Comparison of ENCODE assay signal across 10 mouse cellular contexts in genomic region chr1:60861431-60861830, GRCm38 (mm10). TPM values are rescaled to one million over a fixed set of nuclear protein-coding genes. Genes with fewer than 3 reads are reported as not detected.
DNase-seq lines count a peak whose midpoint lies in the region; ATAC-seq and TF ChIP-seq lines count a peak whose summit lies in the region.
"Had no signal": no experiment of that assay in that cellular context is flagged by ENCODE, and none has a peak within 500 bp of the region (broad histone marks: within the 10 kb centered on the region; RNA-seq: fewer than 3 reads in every experiment).

No protein-coding gene starts in this region.

- no peak overlapping the region for H3K9ac ChIP-seq in heart, postnatal 0 days (replicated peaks; ENCODE audit: low read depth, low read length)
- H3K9ac ChIP-seq in heart, embryonic 11.5 days (ENCODE audit: low read depth, low read length): no peak overlapping the region
- H3K9ac ChIP-seq in forebrain, embryonic 14.5 days (ENCODE audit: low read length): peak overlapping the region; percentile 10; the same call in 1 of the 2 replicates
- H3K9ac ChIP-seq in midbrain, embryonic 15.5 days: peak overlapping the region; percentile 48
- H3K9ac ChIP-seq: limb, embryonic 12.5 days; stomach, embryonic 15.5 days had no signal

- TF ChIP-seq CTCF in heart, postnatal 0 days (IDR thresholded peaks at IDR 0.05; ENCODE audit: low read depth): no peak
- no peak for TF ChIP-seq CTCF in brain, embryonic 14.5 days (IDR thresholded peaks at IDR 0.05; ENCODE audit: borderline replicate concordance, extremely low read depth, insufficient read depth, insufficient read length)

- no peaks in the 10 kb centered on the region for H3K9me3 ChIP-seq in heart, postnatal 0 days (replicated peaks; ENCODE audit: control insufficient read depth, low read length)
- no peaks in the 10 kb centered on the region for H3K9me3 ChIP-seq in heart, embryonic 11.5 days (replicated peaks; ENCODE audit: control insufficient read depth, low read length)
- H3K9me3 ChIP-seq in forebrain, embryonic 14.5 days (replicated peaks; ENCODE audit: control insufficient read depth, low read length): no peaks in the 10 kb centered on the region
- no peaks in the 10 kb centered on the region for H3K9me3 ChIP-seq in midbrain, embryonic 15.5 days
- H3K9me3 ChIP-seq: limb, embryonic 12.5 days; stomach, embryonic 15.5 days had no signal

- TF ChIP-seq POLR2A in brain, embryonic 14.5 days (IDR thresholded peaks at IDR 0.05; ENCODE audit: borderline replicate concordance, extremely low read depth, insufficient read depth, insufficient read length, poor library complexity, severe bottlenecking): no peak

- WGBS in heart, postnatal 0 days: 64% methylated on average over 5 of the region's 5 CpGs
- 67% methylated on average over 5 of the region's 5 CpGs for WGBS in heart, embryonic 11.5 days (ENCODE audit: insufficient replicate concordance)
- 71% methylated on average over 5 of the region's 5 CpGs for WGBS in forebrain, embryonic 14.5 days
- WGBS in midbrain, embryonic 15.5 days: 27% methylated on average over 5 of the region's 5 CpGs

- TF ChIP-seq EP300 in heart, postnatal 0 days (IDR thresholded peaks at IDR 0.05; ENCODE audit: low read depth): no peak

- ATAC-seq in heart, postnatal 0 days (ENCODE audit: insufficient read depth, low read depth): no peak
- no peak for ATAC-seq in heart, embryonic 11.5 days (replicated peaks; ENCODE audit: insufficient number of reproducible peaks, low FRiP score, low TSS enrichment)
- ATAC-seq in forebrain, embryonic 14.5 days: peak; percentile 22; the same call in 1 of the 2 replicates
- peak; percentile 57 for ATAC-seq in midbrain, embryonic 15.5 days (replicated peaks)
- ATAC-seq in erythroblast, adult 5-6 weeks (replicated peaks; ENCODE audit: low FRiP score, poor library complexity, severe bottlenecking): no peak

- peaks cover 15% of the 10 kb centered on the region for H3K4me1 ChIP-seq in heart, postnatal 0 days (ENCODE audit: control insufficient read depth, insufficient read depth)
- H3K4me1 ChIP-seq in heart, embryonic 11.5 days (ENCODE audit: control insufficient read depth, insufficient read depth, low read length): peaks cover 11% of the 10 kb centered on the region
- no peaks in the 10 kb centered on the region for H3K4me1 ChIP-seq in forebrain, embryonic 14.5 days (ENCODE audit: control insufficient read depth, insufficient read depth, low read length)
- H3K4me1 ChIP-seq in midbrain, embryonic 15.5 days: peaks cover 15% of the 10 kb centered on the region

- no peak overlapping the region for H3K4me3 ChIP-seq in heart, postnatal 0 days (ENCODE audit: low read depth, low read length)
- H3K4me3 ChIP-seq in heart, embryonic 11.5 days (ENCODE audit: low read depth, low read length): no peak overlapping the region
- no peak overlapping the region for H3K4me3 ChIP-seq in forebrain, embryonic 14.5 days (ENCODE audit: low read depth, low read length)
- peak overlapping the region; percentile 24 for H3K4me3 ChIP-seq in midbrain, embryonic 15.5 days
- H3K4me3 ChIP-seq: limb, embryonic 12.5 days; stomach, embryonic 15.5 days had no signal

- peak overlapping the region; percentile 33; the same call in 1 of the 2 replicates for H3K4me2 ChIP-seq in heart, postnatal 0 days (ENCODE audit: low read depth, low read length)
- no peak overlapping the region for H3K4me2 ChIP-seq in heart, embryonic 11.5 days
- peak overlapping the region; percentile 36; the same call in 1 of the 2 replicates for H3K4me2 ChIP-seq in forebrain, embryonic 14.5 days (ENCODE audit: low read length)
- H3K4me2 ChIP-seq in midbrain, embryonic 15.5 days: peak overlapping the region; percentile 48
- H3K4me2 ChIP-seq: limb, embryonic 12.5 days had no signal

- peak overlapping the region; percentile 87 for H3K27ac ChIP-seq in heart, postnatal 0 days (ENCODE audit: low read depth)
- H3K27ac ChIP-seq in heart, embryonic 11.5 days (ENCODE audit: low read depth, low read length): no peak overlapping the region
- peak overlapping the region; percentile 57 for H3K27ac ChIP-seq in forebrain, embryonic 14.5 days (ENCODE audit: low read depth, low read length)
- peak overlapping the region; percentile 85 for H3K27ac ChIP-seq in midbrain, embryonic 15.5 days
- H3K27ac ChIP-seq: stomach, embryonic 15.5 days had no signal

- H3K27me3 ChIP-seq in heart, postnatal 0 days (ENCODE audit: control insufficient read depth, insufficient read depth, low read length): no peaks in the 10 kb centered on the region
- H3K27me3 ChIP-seq in heart, embryonic 11.5 days (ENCODE audit: control insufficient read depth, insufficient read depth, low read length): no peaks in the 10 kb centered on the region
- no peaks in the 10 kb centered on the region for H3K27me3 ChIP-seq in forebrain, embryonic 14.5 days (replicated peaks; ENCODE audit: control insufficient read depth, insufficient read depth, low read length)
- H3K27me3 ChIP-seq in midbrain, embryonic 15.5 days (replicated peaks): no peaks in the 10 kb centered on the region
- H3K27me3 ChIP-seq: limb, embryonic 12.5 days; stomach, embryonic 15.5 days had no signal

- no peak for DNase-seq in heart, postnatal 0 days (ENCODE audit: low spot score)
- peak; percentile 59 for DNase-seq in brain, embryonic 14.5 days (ENCODE audit: low read depth)
- peak; percentile 23 for DNase-seq in forebrain, embryonic 14.5 days (ENCODE audit: low spot score)
- DNase-seq in cerebellum, adult 11 months: no peak

- H3K36me3 ChIP-seq in heart, postnatal 0 days (replicated peaks; ENCODE audit: control insufficient read depth, insufficient read depth, low read length): no peaks in the 10 kb centered on the region
- H3K36me3 ChIP-seq in heart, embryonic 11.5 days (ENCODE audit: control insufficient read depth, insufficient read depth, low read length): no peaks in the 10 kb centered on the region
- H3K36me3 ChIP-seq in forebrain, embryonic 14.5 days (ENCODE audit: control insufficient read depth, insufficient read depth, low read length): no peaks in the 10 kb centered on the region
- no peaks in the 10 kb centered on the region for H3K36me3 ChIP-seq in midbrain, embryonic 15.5 days (replicated peaks)
- H3K36me3 ChIP-seq: limb, embryonic 12.5 days; stomach, embryonic 15.5 days had no signal

RNA-seq across cellular contexts. Expression of gene Ctla4, which starts 25.4 kb away (rescaled TPM):
- 0.19 TPM in 1 of 2 replicates, not detected in the other for total RNA-seq in heart, postnatal 0 days (2014; rRNA removed; ENCODE audit: low replicate concordance)
- polyA plus RNA-seq in heart, postnatal 0 days (2015; fragmentation: Nextera tagmentation; extraction: Ambion mirVana): not detected in 2 replicates
- 0.09 TPM in 1 of 2 replicates, not detected in the other for polyA plus RNA-seq in heart, embryonic 11.5 days (2014; fragmentation: Nextera tagmentation; extraction: Ambion mirVana)
- 0.06 TPM in 1 of 2 replicates, not detected in the other for polyA plus RNA-seq in brain, embryonic 14.5 days (2012; rRNA removed)
- not detected in 2 replicates for polyA plus RNA-seq in forebrain, embryonic 14.5 days (2014; fragmentation: Nextera tagmentation; extraction: Ambion mirVana)
- polyA plus RNA-seq in midbrain, embryonic 15.5 days (2015; fragmentation: Nextera tagmentation; extraction: Ambion mirVana): not detected in 2 replicates
- total RNA-seq in erythroblast, adult 5-6 weeks (2015; ENCODE audit: low replicate concordance): not detected in 2 replicates
- total RNA-seq in erythroblast, adult 5-6 weeks (2017; ENCODE audit: low replicate concordance): not detected in 2 replicates
- polyA plus RNA-seq: intestine, embryonic 14.5 days; stomach, embryonic 15.5 days had no signal

Comparison
In these comparisons a context has a peak if more than half of its experiments do, and no peak if none do; other contexts are left out.
1. ATAC-seq: peak in forebrain, embryonic 14.5 days (single experiment) and midbrain, embryonic 15.5 days (single experiment); none in heart, postnatal 0 days (single experiment), heart, embryonic 11.5 days (single experiment) and erythroblast, adult 5-6 weeks (single experiment).
2. DNase-seq: peak in brain, embryonic 14.5 days (single experiment) and forebrain, embryonic 14.5 days (single experiment); none in heart, postnatal 0 days (single experiment) and cerebellum, adult 11 months (single experiment).
3. H3K9ac ChIP-seq: peak in forebrain, embryonic 14.5 days (single experiment) and midbrain, embryonic 15.5 days (single experiment); none in heart, postnatal 0 days (single experiment) and heart, embryonic 11.5 days (single experiment).